Mouse (Mus musculus) neural tube, embryonic 11.5 days (tissue): Measurements from ENCODE around the gene Ptpn21. TPM values are rescaled to one million over a fixed set of nuclear protein-coding genes. Genes with fewer than 3 reads are reported as not detected.

Experiments used
- ATAC-seq: fragments of 200-750 bp; cut with Nextera tagmentation; 2 replicates; pipeline ENCODE4 v1.8.0; 2017; ENCODE audit warnings: moderate number of reproducible peaks, mild to moderate bottlenecking, moderate TSS enrichment, moderate library complexity; ENCODE audit not compliant: insufficient read depth, low FRiP score, low TSS enrichment
- DNase-seq: peaks from one replicate; pipeline ENCODE4 v3.0.0-alpha.2; 2015; ENCODE audit warnings: low spot score
- H3K27ac ChIP-seq: fragments of 300-500 bp; sonication (generic); 2 replicates; pipeline ENCODE4 v1.5.1; 2014; ENCODE audit warnings: low read depth, mild to moderate bottlenecking, low read length
- H3K27me3 ChIP-seq: fragments of 300-500 bp; sonication (generic); 2 replicates; pipeline ENCODE4 v1.6.1; 2014; ENCODE audit warnings: mild to moderate bottlenecking, low read length, mixed read lengths; ENCODE audit not compliant: control insufficient read depth, insufficient read depth
- H3K36me3 ChIP-seq: fragments of 300-500 bp; sonication (generic); 2 replicates; pipeline ENCODE4 v1.6.1; 2014; ENCODE audit warnings: mild to moderate bottlenecking, low read length, moderate library complexity, mixed read lengths; ENCODE audit not compliant: control insufficient read depth, insufficient read depth
- H3K4me1 ChIP-seq: fragments of 300-500 bp; sonication (generic); 2 replicates; pipeline ENCODE4 v1.6.1; 2014; ENCODE audit warnings: low read length, mixed read lengths; ENCODE audit not compliant: control insufficient read depth, insufficient read depth
- H3K4me2 ChIP-seq: fragments of 300-500 bp; sonication (generic); 2 replicates; pipeline ENCODE4 v1.6.1; 2014; ENCODE audit warnings: low read depth, mild to moderate bottlenecking, moderate library complexity
- H3K4me3 ChIP-seq: fragments of 300-500 bp; sonication (generic); 2 replicates; pipeline ENCODE4 v1.5.1; 2014; ENCODE audit warnings: low read depth, low read length
- H3K9ac ChIP-seq: fragments of 300-500 bp; sonication (generic); 2 replicates; pipeline ENCODE4 v1.6.1; 2014; ENCODE audit warnings: mild to moderate bottlenecking, low read length
- H3K9me3 ChIP-seq: fragments of 300-500 bp; sonication (generic); 2 replicates; pipeline ENCODE4 v1.6.1; 2016; ENCODE audit warnings: low read length; ENCODE audit not compliant: control insufficient read depth
- WGBS: fragments of 180-500 bp; shearing (Covaris S2); extraction: QIAGEN DNeasy Blood & Tissue Kit; methylation state at CpG from one replicate; pipeline ENCODE4 v1.1.7; 2014; 5-methylcytosine and 5-hydroxymethylcytosine counted together
- polyA plus RNA-seq: library from polyadenylated mRNA; unstranded; fragments of >200 nt; fragmentation: Nextera tagmentation; extraction: Ambion mirVana; gene quantifications from 2 replicates; pipeline ENCODE4 v1.2.1, GENCODE M21; 2014

The Ptpn21 gene
- polyA plus RNA-seq, 1 experiment from 2014 or later, result 6.6 TPM

DNA sequence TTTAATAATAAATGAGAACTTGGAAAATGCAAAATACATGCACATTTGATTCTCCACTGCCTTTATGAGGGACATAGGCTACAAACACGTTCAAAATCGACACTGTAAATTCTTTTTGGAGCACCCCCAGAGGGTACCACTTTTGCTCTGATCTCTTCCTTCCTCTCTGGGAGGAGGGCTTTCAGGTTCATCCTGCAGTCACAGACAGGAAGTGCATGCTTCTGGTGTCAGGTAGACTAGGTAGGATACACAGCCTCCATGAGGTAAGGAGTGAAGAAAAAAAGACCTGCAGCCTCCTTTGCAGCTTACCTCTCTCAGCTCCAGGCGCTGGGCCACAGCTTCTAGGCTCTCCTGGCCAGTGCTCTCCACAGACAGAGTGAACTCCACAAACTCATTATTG is 4.0 kb downstream of the Ptpn21 start:
- Histone ChIP-seq H3K27me3 (peaks cover 3% of the 10 kb centered on the region), H3K27ac (no peak overlapping the region), H3K9me3 (no peaks in the 10 kb centered on the region), H3K9ac (0 out of 2 replicates have a peak overlapping the region, but pooled peaks have one; percentile 3), H3K4me3 (peak overlapping the region; percentile 63), H3K4me1 (peaks cover 16% of the 10 kb centered on the region), H3K4me2 (peak overlapping the region; percentile 88), H3K36me3 (no peaks in the 10 kb centered on the region)
- 64% methylated on average over 3 of the region's 3 CpGs for WGBS
- DNase-seq (no peak), ATAC-seq (no peak)

DNA sequence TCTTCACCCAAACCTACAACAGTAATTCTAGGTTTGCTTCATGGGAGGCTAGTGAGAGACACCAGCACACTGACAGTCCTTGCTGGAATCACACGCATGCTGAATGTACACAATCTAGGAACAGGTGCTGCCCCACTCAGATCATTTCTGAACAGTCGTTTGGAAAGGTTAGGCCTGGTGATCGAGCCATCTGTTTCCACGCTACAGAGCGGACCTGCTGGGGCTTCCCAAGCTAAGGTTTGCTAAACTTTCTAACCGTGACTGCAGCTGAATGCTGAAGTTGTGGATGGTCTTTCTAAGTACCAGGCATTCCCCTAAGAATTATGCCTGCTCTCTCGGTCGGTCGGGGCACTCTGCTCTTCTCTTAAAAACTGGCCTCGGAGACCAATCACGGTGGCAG is 6.5 kb downstream of the Ptpn21 start:
- Histone ChIP-seq H3K36me3 (no peaks in the 10 kb centered on the region), H3K9ac (no peak overlapping the region), H3K4me3 (no peak overlapping the region), H3K4me1 (peaks cover 13% of the 10 kb centered on the region), H3K27ac (no peak overlapping the region), H3K27me3 (no peaks in the 10 kb centered on the region), H3K9me3 (no peaks in the 10 kb centered on the region), H3K4me2 (no peak overlapping the region)
- DNase-seq (no peak), ATAC-seq (no peak)
- 89% methylated on average over 11 of the region's 11 CpGs for WGBS

DNA sequence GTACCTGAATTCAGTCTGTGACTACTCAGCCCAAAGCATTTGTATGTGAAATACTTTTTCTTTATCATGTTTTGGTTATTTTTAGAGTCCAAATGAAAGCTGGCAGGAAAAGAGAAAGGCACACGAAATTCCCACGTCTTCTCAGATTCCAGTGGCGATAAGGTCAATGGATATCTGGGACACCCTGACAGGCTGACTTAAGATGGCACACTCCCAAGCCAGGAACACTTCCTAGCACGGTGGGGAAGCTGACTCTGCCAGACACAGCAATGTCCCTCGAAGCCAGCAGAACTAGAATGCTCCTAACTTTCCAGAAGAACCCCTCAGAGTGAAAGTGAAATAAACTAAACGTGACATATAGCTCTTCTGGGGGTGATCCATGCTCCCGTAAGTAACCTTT is 10.0 kb downstream of the Ptpn21 start:
- H3K4me2 ChIP-seq, result no peak overlapping the region
- DNase-seq (no peak), ATAC-seq (no peak)
- no peaks in the 10 kb centered on the region for H3K4me1 ChIP-seq
- H3K27ac ChIP-seq, result no peak overlapping the region
- H3K27me3 ChIP-seq, result no peaks in the 10 kb centered on the region
- no peaks in the 10 kb centered on the region for H3K9me3 ChIP-seq
- H3K9ac ChIP-seq, result no peak overlapping the region
- H3K36me3 ChIP-seq, result no peaks in the 10 kb centered on the region
- WGBS, result 82% methylated on average over 7 of the region's 7 CpGs
- H3K4me3 ChIP-seq, result no peak overlapping the region

DNA sequence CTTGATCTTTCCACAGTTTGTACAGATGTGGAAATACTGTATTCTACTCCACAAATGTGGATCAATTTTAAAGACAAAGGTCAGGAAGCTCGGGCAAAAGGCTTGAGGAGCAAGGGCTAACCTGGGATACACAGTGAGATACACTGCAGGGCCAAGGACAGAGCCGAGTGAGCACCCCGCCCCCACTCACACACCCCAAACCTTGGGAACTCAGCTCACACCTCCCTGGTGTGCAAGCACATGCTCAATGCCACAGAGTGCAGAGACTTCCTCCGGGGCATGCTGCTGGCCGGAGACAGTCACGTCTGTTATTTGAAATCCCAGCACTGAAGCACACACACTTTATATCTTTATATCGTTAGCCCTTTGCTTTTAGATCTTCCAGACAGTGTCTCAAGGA is 11.1 kb downstream of the Ptpn21 start:
- ATAC-seq (no peak), DNase-seq (no peak)
- Histone ChIP-seq H3K9me3 (no peaks in the 10 kb centered on the region), H3K4me2 (no peak overlapping the region), H3K4me3 (no peak overlapping the region), H3K9ac (no peak overlapping the region), H3K4me1 (no peaks in the 10 kb centered on the region), H3K27me3 (no peaks in the 10 kb centered on the region), H3K27ac (no peak overlapping the region), H3K36me3 (no peaks in the 10 kb centered on the region)
- WGBS, result 93% methylated on average over 7 of the region's 7 CpGs

DNA sequence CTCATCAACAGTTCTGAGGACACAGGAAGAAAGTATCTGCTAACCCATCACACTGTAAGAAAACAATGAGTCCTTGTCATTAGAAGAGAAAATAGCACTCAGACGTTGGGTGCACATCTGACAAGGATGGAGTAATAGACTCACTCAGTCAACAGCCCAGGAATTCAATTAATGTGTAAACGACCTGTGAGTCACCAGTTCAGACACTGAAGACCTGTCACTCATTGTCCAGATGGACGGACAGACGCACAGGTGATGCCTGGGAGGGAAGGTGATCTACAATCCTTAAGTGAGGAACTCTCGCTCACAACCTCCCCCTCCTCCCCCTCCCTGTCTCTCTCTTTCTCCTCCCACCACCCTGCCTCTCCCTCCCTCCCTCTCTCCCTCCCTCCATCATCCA is 12.2 kb downstream of the Ptpn21 start:
- WGBS, result 72% methylated on average over 5 of the region's 5 CpGs
- Histone ChIP-seq H3K4me2 (no peak overlapping the region), H3K36me3 (no peaks in the 10 kb centered on the region), H3K4me3 (no peak overlapping the region), H3K9me3 (no peaks in the 10 kb centered on the region), H3K4me1 (no peaks in the 10 kb centered on the region), H3K27ac (no peak overlapping the region), H3K27me3 (no peaks in the 10 kb centered on the region), H3K9ac (no peak overlapping the region)
- ATAC-seq, result no peak
- DNase-seq, result no peak

DNA sequence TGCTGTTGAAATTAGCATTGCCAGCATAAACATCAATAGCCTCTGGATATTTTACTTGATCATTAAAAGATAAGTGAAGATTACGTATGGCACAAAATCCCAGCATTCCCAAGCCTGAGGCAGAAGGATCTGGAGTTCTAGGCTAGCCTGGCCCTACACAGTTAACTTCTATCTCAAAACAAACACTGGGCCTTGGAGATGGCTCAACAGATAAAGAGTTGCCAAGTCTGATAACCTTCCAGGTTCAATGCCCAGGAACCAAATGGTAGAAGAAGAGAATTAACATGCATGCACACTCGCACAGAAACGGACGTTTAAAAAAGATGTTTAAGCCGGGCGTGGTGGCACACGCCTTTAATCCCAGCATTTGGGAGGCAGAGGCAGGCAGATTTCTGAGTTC is 13.0 kb downstream of the Ptpn21 start:
- ATAC-seq, result no peak
- H3K4me3 ChIP-seq, result no peak overlapping the region
- DNase-seq, result no peak
- 96% methylated on average over 7 of the region's 7 CpGs for WGBS
- H3K27ac ChIP-seq, result no peak overlapping the region
- no peaks in the 10 kb centered on the region for H3K36me3 ChIP-seq
- H3K27me3 ChIP-seq, result no peaks in the 10 kb centered on the region
- H3K9ac ChIP-seq, result no peak overlapping the region
- no peaks in the 10 kb centered on the region for H3K9me3 ChIP-seq
- no peak overlapping the region for H3K4me2 ChIP-seq
- no peaks in the 10 kb centered on the region for H3K4me1 ChIP-seq

DNA sequence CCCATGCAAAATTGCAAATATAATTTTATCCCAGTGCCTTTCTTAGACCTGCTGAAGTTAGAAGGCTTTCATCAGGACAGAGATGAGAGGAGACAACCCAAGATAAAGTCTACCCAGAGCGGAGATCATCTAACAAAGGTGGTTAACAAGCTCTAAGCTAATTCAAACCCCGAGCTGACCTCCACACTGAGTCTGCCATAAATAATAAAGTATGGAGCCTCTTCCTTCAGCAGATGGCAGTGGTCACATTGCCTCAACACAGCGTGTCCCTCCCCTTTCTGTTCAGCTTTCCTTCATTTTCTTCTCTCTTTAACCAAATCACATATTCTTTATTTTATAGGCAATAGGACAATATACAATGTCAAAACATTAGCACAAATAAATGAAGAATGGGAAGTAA is 16.2 kb downstream of the Ptpn21 start:
- ATAC-seq (no peak), DNase-seq (no peak)
- H3K4me1 ChIP-seq, result no peaks in the 10 kb centered on the region
- no peak overlapping the region for H3K4me2 ChIP-seq
- 75% methylated on average over 3 of the region's 3 CpGs for whole genome bisulfite sequencing
- H3K9ac ChIP-seq, result no peak overlapping the region
- no peaks in the 10 kb centered on the region for H3K9me3 ChIP-seq
- no peaks in the 10 kb centered on the region for H3K27me3 ChIP-seq
- H3K27ac ChIP-seq, result no peak overlapping the region
- H3K4me3 ChIP-seq, result no peak overlapping the region
- no peaks in the 10 kb centered on the region for H3K36me3 ChIP-seq

DNA sequence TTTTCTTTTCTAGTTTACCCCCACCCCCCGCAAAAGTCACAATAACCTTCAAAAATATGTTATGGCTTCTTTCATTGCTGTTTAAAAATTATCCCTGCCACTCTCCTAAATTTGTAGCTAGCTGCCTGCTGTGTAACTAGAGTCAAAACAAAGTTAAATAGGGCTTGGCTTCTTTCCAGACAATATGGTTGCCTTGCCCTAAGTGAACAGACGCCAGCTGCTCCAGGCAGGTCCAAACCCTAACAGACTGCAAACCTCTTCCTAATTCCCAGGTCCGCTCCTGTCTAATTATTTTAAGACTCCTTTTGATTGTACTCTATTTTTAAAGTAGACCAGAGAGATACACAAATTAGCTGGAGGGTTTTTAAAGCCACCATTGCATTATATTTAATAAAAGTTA is 16.6 kb downstream of the Ptpn21 start:
- Histone ChIP-seq H3K9ac (no peak overlapping the region), H3K4me2 (no peak overlapping the region), H3K27ac (no peak overlapping the region), H3K4me3 (no peak overlapping the region), H3K36me3 (no peaks in the 10 kb centered on the region), H3K9me3 (no peaks in the 10 kb centered on the region), H3K4me1 (no peaks in the 10 kb centered on the region), H3K27me3 (no peaks in the 10 kb centered on the region)
- no peak for DNase-seq
- 75% methylated on average over 3 of the region's 3 CpGs for whole genome bisulfite sequencing
- ATAC-seq, result no peak

DNA sequence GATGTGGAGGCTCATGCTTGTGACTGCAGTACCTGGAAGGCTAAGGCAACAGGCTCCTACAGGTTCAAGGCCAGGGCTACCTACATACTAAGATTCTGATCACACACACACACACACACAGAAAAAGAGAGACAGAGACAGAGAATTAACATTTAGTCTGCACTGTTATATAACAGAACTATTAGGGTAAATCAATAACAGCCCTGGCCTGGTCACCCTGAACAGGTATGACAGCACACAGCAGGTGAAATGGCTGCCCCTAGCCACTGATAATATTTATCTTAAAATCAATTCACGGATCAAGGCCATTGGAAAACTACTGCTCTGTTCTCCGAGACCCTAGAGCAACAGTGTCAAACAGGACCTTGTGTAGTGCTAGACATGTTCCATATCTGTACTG is 21.1 kb downstream of the Ptpn21 start:
- H3K9ac ChIP-seq, result no peak overlapping the region
- no peak overlapping the region for H3K4me2 ChIP-seq
- ATAC-seq, result no peak
- no peaks in the 10 kb centered on the region for H3K27me3 ChIP-seq
- H3K36me3 ChIP-seq, result no peaks in the 10 kb centered on the region
- no peak for DNase-seq
- H3K4me3 ChIP-seq, result no peak overlapping the region
- H3K27ac ChIP-seq, result no peak overlapping the region
- H3K9me3 ChIP-seq, result no peaks in the 10 kb centered on the region
- WGBS, result 95% methylated on average over 2 of the region's 2 CpGs
- no peaks in the 10 kb centered on the region for H3K4me1 ChIP-seq
